Mouse (Mus musculus): Measurements from ENCODE around the gene Ky.

The Ky gene

GRCm38 (mm10) chr9:102553781-102554180 is 48.2 kb downstream of the Ky start:
- no peak for DNase-seq

- no peak for DNase-seq
These were observed 52.9 kb downstream of the Ky start for GRCm38 (mm10) chr9:102558463-102558862.

GRCm38 (mm10) chr9:102572888-102573287 is 67.3 kb downstream of the Ky start:
- no peak for DNase-seq

- peak; percentile 10 for DNase-seq
These were observed 71.9 kb downstream of the Ky start for GRCm38 (mm10) chr9:102577480-102577879.

- DNase-seq: no peak
These were observed 76.4 kb downstream of the Ky start for GRCm38 (mm10) chr9:102581921-102582469.

GRCm38 (mm10) chr9:102587347-102587746 is 81.8 kb downstream of the Ky start:
- no peak for DNase-seq

- DNase-seq: no peak
These were observed 89.3 kb downstream of the Ky start for GRCm38 (mm10) chr9:102594667-102595393.
